Mouse (Mus musculus) ES-CJ7 (cell line): ENCODE results near the gene Igf2bp1.

Experiments
- DNase-seq: peaks from one replicate; pipeline ENCODE4 v3.0.0; 2011; ENCODE audit warnings: low read depth, low spot score

Gene Igf2bp1

DNA sequence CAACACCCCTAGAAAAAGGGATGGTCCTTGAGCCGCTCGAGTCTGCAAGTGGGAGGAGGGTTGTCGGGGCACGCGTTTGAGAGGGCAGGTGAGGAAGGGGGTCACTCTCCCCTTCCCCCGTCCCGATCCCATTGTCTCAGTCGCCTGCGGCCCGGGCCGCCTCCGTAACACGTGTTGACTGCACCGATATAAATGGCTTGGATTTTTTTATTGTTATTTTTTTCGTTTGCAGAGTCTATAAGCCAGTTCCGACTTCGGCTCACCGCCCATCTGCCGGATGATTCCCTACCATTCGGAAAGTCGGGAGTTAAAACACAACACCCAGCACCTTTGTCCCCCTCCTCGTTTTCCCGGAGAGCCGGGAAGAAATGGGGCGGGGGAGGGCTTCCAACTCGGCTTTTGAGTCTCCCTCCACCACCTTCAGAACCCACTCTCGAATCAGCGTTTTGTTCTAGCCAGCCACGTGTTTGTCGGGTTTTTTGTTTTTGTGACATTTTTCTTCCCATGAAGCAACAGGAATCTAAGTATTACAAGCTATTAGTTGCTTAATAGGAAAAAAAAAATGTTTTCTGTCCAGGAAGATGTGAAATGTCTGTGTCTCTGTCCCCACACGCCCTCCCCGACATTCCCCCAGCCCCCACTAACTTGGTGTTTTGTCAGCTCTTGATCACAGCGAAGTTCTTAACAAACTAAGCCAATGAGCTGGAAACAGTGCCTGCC, 1.9 kb upstream of the Igf2bp1 start:
- peak; percentile 66 for DNase-seq

GRCm38 (mm10) chr11:96006852-96007515, 1.2 kb upstream of the Igf2bp1 start:
- DNase-seq = peak; percentile 97

DNA sequence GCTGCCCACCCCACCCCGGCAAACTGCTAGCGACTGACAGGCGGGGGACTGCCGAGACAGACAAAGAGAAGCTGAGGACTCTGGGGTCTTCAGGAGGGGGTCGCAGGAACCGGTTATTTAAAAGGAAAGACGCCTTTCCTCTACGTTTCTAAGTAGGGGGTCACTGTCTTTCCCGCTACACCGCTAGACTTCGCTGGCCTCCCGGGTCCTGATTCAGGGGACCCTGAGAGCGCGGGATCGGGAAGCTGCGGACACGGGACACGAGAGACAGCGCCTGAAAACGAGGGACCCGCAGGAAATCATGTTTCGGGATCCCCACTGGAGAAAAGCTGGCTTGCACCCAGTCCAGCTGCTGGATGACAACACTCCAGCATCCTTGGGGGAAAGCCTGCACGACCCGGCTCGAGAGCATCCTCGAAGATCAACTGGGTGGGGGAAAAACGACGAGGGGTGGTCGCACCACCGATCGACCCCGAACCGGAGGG, 669 bp upstream of the Igf2bp1 start:
- DNase-seq = no peak

DNA sequence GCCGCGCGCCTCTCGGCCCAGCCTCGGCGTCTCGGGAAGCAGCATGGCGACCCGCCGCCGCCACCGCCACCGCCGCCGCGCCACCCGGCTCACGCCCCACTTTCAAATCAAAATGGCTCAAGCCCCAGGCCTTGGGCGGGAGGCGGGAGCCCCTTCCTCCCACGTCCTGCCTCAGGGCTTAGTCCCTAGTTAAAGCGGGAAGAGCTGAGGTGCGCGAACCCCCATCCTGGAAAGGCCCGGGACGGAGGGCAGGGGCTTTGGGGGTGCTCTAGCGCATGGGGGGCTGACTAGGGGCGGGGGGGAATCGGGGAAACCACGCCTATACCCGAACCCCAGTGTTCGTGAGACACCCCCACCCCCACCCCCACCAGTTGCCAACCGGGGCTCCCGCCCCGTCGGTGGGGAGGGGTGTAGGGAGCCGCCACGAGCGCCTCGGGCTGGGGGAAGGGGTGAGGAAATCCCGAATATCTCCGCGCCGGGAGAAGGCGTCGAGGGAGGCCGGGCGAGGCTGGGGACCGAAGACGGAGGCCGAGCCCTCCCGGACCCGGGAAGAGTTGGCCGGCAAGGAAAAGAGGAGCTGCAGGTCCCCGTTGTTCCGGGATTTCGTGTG, 842 bp downstream of the Igf2bp1 start:
- DNase-seq = peak; percentile 45

DNA sequence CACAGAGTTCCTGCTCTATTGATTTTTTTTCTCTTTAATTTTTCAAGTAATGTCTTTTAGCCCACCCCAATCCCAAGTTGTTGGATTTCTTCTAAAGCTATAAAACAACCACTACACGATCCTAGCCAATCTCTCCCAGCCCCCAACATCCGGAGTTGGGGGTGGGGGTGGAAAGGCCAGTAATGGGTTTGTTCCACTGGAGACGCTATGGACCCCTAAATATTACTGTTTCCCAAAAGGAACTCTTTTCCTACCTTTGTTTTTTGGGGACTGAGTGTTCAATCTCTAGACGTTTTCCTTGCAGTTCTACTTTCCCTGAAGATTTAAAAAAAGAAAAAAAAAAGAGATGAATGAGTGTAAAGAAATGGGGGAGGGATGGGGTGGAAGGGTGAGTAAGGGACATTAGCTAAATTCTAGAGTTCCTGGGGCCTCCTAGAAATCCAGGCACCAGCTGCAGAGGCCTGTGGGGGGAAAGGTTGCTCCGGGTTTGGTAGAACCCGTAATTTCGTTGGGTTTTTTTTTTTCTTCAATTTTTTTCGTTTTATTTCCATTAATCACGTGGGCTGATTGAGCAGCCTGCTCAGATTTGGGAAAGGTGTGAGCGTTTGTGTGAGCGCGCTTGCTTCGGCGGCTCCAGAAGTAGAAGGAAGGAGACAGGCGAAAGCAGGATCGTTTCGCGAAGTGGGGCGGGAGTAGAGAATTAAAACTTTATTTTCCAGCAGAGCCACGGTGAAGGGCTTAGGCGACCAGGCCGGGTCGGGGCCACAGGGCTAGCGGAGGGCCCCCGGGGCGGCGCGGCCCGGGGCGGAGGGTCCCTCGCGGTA, 1.6 kb downstream of the Igf2bp1 start:
- DNase-seq = no peak

DNA sequence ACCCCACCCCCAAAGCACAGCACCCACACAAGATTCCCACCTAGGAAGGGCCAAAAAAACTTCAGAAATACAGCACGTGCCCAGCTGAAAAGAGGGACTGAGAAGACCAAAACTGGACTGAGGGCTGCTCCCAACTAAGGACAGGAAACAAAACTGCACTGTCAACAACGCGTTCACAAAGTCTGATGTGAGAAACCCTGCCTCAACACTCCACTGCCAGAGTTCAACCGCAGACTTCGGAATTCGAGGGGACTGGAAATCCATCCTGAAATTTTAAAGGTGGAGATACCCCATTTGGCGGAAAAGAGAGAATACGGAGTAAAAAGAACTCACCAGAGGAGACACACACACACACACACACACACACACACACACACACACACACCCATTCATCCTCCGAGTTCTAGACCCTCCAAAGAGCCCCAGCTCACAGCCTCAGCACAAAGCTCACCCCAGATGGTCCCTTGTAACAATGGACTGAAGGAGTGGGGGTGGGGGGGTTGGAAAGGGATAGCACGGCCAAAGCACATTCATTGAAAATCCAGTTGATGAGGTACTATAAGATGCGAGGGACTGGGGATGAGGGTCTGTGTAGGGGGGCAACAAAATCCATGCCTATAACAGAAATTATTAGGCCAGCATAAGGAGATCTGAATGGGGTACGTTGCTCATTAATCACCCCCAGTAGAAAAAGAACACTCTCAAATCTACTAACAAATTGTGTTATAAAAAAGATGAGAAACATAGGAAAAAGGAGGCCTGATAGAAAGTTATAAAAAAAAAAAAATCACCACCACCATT, 2.4 kb downstream of the Igf2bp1 start:
- DNase-seq = no peak

- no peak for DNase-seq
These were observed 11.6 kb downstream of the Igf2bp1 start for GRCm38 (mm10) chr11:95994151-95994550.

DNA sequence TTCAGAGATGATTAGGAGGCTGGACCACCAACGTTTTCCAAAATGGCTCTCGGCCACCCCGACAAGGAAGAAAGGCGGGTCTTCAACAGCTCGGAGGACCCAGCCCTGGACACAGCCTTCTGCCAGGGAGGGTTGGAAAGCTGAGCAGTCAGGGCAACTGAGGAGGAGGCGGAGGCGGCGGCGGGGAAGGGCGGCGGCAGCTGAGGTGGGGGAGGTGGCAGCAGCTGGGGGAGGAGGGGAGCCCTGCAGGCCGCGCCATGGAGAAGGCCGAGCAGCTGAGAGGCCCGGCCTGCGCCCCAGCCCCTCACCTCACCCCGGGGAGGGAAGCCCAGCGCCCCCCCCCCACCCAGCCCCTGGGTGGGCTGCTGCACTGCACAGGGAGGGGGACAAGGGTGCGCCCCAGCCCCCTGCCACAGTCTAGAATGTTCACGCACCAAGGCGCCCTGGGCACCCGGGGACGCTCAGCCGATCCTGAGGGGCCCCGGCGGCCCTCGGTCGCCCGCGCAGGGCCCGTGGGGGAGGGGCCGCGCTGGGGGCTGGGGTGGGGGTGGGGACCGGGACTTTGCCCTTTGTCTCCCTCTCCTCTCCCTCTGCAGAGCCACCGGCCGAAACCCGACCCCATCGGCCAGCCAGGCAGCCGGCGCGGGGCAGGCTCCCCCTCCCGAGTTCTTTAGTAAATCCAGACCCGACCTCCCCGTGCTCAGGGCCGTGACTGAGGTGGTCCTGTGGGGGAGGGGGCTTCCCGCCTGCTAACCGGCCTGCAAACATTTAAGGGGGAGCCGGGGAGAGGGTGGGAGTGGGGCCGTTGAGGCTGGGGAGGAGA, 14.6 kb downstream of the Igf2bp1 start:
- peak; percentile 89 for DNase-seq

GRCm38 (mm10) chr11:95990431-95990830, 15.3 kb downstream of the Igf2bp1 start:
- DNase-seq = no peak

DNA sequence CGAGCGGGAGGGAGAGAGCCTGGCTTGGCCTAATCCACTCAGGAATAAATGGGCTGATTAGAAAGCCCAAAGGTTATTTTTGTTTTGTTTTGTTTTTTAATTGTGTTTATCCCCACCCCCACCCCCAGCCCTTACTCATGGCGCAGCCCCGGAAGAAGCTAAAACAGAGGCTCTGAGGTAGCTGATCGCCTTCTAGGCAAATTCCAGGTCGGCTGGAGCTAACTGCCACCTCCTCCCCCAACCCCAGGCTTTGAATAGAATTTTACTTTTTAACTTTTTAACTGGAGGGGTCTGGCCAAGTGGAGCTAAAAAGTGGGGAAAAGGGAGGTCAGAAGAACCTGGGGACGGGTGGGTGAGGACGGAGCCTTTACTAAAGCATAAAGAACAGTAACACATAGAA, 15.9 kb downstream of the Igf2bp1 start:
- no peak for DNase-seq

- DNase-seq = no peak
These were observed 17.2 kb downstream of the Igf2bp1 start for GRCm38 (mm10) chr11:95988533-95988932.

DNA sequence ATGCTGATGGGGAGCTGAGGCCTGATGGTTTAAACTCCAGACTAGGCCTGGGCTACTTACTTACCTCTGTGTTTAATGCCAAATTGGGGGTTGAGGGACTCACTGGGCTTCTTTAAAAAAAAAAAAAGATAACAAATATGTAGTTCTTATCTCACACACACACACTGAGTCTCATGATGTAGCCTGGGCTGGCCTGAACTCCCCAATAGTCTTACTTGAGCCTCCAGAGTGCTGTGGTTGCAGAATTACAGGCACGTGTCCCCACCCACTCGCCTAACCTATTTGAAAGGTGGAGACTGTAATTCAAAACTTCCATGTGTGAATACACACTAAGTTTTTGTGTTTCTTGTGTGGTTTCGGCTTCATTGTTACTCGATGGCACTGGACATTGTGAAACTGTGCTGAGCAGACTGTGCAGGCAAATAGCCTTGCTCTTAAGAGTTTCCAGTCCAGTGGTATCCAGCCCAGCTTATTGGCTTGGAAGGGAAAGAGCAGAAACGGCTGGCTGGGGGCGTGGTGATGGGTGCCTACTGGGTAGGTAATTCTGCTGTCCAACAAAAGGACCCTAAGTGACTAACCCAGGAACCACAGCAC, 17.8 kb downstream of the Igf2bp1 start:
- no peak for DNase-seq

- DNase-seq = peak; percentile 97
These were observed 23.3 kb downstream of the Igf2bp1 start for GRCm38 (mm10) chr11:95982475-95982874.

DNA sequence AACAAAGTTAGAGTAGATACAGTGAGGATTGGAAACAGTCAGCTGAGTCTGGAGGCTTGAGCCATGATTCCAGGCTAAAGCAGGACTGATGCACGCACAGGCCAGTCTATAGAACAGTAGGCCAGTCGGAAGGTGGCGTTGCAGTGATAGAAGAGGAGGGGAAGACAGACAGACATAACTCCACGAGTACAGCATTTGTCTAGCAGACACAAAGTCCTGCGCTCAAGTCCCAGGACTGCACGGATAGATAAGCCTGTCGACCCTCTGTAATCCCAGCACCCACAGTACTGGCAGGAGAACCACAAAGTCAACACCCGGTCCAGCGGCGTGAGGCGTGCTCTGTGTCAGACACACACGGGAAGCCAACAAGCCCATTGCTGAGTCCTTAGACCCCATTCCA, 23.9 kb downstream of the Igf2bp1 start:
- DNase-seq = no peak

- DNase-seq = peak; percentile 100
These were observed 24.9 kb downstream of the Igf2bp1 start for GRCm38 (mm10) chr11:95980762-95981418.

- no peak for DNase-seq
These were observed 27.3 kb downstream of the Igf2bp1 start for GRCm38 (mm10) chr11:95978487-95978886.

DNA sequence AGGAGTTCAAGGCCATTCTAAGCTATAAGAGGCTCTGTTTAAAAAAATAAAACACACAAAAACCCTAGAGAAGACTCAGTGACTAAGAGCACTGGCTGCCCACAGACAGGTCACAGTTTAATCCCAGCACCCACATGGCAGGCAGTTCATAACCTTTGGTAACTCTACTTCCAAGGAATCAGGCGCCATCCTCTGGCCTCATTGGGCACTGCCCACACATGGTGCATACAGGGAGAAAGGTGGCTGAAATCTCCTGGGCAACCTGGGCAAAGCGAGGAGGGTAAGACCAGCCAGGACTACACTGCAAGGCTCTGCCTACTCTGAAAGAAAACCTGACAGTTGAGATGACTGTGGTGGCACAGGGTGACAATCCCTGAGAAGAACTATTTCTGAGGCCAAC, 29.4 kb downstream of the Igf2bp1 start:
- DNase-seq = no peak

GRCm38 (mm10) chr11:95975694-95976093, 30.0 kb downstream of the Igf2bp1 start:
- no peak for DNase-seq

DNA sequence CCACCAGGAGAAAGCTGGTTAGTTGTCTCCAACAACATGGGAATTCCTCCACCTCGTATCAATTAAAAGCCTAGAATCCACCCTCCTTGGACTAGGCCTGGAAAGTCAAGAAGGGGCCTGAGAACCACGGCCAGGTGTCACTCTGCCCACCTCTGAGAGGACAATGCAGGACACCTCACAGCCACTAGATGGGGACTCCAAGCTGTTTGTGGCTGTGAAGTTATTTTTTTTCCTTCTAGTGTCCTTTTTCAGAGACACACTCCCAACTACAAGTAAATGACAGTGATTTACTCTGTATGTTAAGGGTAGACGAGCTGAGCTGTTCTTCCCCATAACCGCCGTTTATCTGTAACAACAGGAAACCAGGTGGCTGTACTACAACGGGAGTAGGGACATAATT, 32.6 kb downstream of the Igf2bp1 start:
- no peak for DNase-seq
